ENCODE assay signal across 10 mouse cellular contexts in the genomic region with DNA sequence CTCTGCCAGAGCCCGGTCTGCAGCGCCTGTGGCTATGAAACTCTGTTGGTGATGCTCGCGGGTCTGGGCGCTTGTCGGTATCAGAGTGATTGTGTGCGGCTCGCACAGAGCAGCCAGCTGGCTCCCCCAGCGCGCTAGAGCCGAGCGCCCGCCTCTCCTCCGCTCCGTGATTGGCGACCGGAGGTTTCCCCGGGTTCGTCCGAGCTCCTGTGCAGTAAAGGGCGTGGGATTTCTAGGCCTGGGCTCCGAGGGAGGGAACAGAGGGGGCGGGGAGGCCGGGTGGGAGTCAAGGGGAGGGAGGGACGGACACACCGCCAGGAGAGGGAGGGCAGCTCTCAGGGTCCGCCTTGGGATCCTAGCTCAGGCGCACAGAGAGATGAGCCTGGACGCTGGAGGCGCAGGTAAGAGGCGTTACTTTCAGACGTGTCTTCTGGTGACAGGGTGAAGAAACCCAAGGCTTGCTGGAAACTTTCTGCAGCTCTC. TPM values are rescaled to one million over a fixed set of nuclear protein-coding genes. Genes with fewer than 3 reads are reported as not detected.
A peak's percentile ranks its signal among the peaks of the same experiment; 100 is the strongest.
DNase-seq lines count a peak whose midpoint lies in the region; ATAC-seq lines count a peak whose summit lies in the region.
"Had no signal": no experiment of that assay in that cellular context is flagged by ENCODE, and none has a peak within 500 bp of the region (broad histone marks: within the 10 kb centered on the region; RNA-seq: fewer than 3 reads in every experiment).

Adamts18 (minus strand) TSS at position 86 of the 483 bp plus-strand sequence.

- H3K4me2 ChIP-seq in limb, embryonic 13.5 days (replicated peaks), result peak within 1 kb of the TSS; percentile 96

- H3K4me1 ChIP-seq in hindbrain, embryonic 10.5 days (replicated peaks), result peaks cover 19% of the 10 kb centered on the region
- H3K4me1 ChIP-seq in limb, embryonic 13.5 days, result peaks cover 20% of the 10 kb centered on the region

- peak within 1 kb of the TSS; percentile 74 for H3K4me3 ChIP-seq in hindbrain, embryonic 10.5 days
- peak within 1 kb of the TSS; percentile 52 for H3K4me3 ChIP-seq in limb, embryonic 13.5 days
- H3K4me3 ChIP-seq: erythroblast, embryonic 14.5 days had no signal

- under 1% methylated on average over 32 of the region's 32 CpGs for WGBS in hindbrain, embryonic 10.5 days
- WGBS in limb, embryonic 13.5 days, result 1% methylated on average over 32 of the region's 32 CpGs

- peak; percentile 38 for DNase-seq in adrenal gland, postnatal 10 days
- DNase-seq in adrenal gland, postnatal 4 days (ENCODE audit: low spot score in 2 of 2), result no peak
- peak; percentile 23 for DNase-seq in ovary, postnatal 36 days (ENCODE audit: low spot score)
- no peak for DNase-seq in ovary, postnatal 10 days (ENCODE audit: low spot score)
- DNase-seq in hindbrain, embryonic 10.5 days (ENCODE audit: low spot score), result peak; percentile 62
- peak; percentile 58 for DNase-seq in right cerebral cortex, postnatal 14 days

- peak within 1 kb of the TSS; percentile 61 for H3K9ac ChIP-seq in limb, embryonic 13.5 days

- H3K27ac ChIP-seq in hindbrain, embryonic 10.5 days, result peak within 1 kb of the TSS; percentile 82
- H3K27ac ChIP-seq in limb, embryonic 13.5 days, result no peak within 1 kb of the TSS

- no peaks in the 10 kb centered on the region for H3K36me3 ChIP-seq in hindbrain, embryonic 10.5 days
- H3K36me3 ChIP-seq in limb, embryonic 13.5 days, result no peaks in the 10 kb centered on the region

- no peaks in the 10 kb centered on the region; the same call in 1 of the 2 replicates for H3K9me3 ChIP-seq in hindbrain, embryonic 10.5 days
- H3K9me3 ChIP-seq in limb, embryonic 13.5 days, result peaks cover 6% of the 10 kb centered on the region

- peaks cover 54% of the 10 kb centered on the region for H3K27me3 ChIP-seq in hindbrain, embryonic 10.5 days (ENCODE audit: insufficient read depth, poor library complexity, severe bottlenecking)
- peaks cover 74% of the 10 kb centered on the region for H3K27me3 ChIP-seq in limb, embryonic 13.5 days

- peak; percentile 72 for ATAC-seq in limb, embryonic 13.5 days (ENCODE audit: low FRiP score, low read depth)
- ATAC-seq in erythroid progenitor cell, adult 5-6 weeks (replicated peaks; ENCODE audit: low FRiP score, poor library complexity, severe bottlenecking), result no peak

RNA-seq across cellular contexts. Expression of gene Adamts18, which starts in this region (rescaled TPM):
- under 1 TPM; 0.51 to 0.66 TPM for total RNA-seq in adrenal gland, postnatal 10 days (2021)
- 1 to 10 TPM; 1.5 to 1.7 TPM for total RNA-seq in adrenal gland, postnatal 4 days (2021)
- polyA plus RNA-seq in hindbrain, embryonic 10.5 days (2016; fragmentation: Nextera tagmentation; extraction: Ambion mirVana), result 0.73 and 1.0 TPM in 2 replicates
- polyA plus RNA-seq in limb, embryonic 13.5 days (2015; fragmentation: Nextera tagmentation; extraction: Ambion mirVana), result 3.3 and 4.1 TPM in 2 replicates
- total RNA-seq in erythroid progenitor cell, adult 5-6 weeks (2015; ENCODE audit: low replicate concordance), result not detected in 2 replicates
- total RNA-seq in erythroid progenitor cell, adult 5-6 weeks (2017; ENCODE audit: low replicate concordance), result not detected in 2 replicates
- total RNA-seq: neutrophil, adult 5-6 weeks had no signal
- polyA plus RNA-seq: erythroblast, embryonic 14.5 days had no signal

Comparison
In these comparisons a context has a peak if more than half of its experiments do, and no peak if none do; other contexts are left out.
1. DNase-seq: peak in ovary, postnatal 36 days (single experiment), hindbrain, embryonic 10.5 days (single experiment) and right cerebral cortex, postnatal 14 days (single experiment); none in adrenal gland, postnatal 4 days (0 of 2) and ovary, postnatal 10 days (single experiment).
2. Peak in DNase-seq in adrenal gland, postnatal 10 days; RNA of the gene not detected or under 1 TPM.